Mouse (Mus musculus) ES-Bruce4 (cell line): ENCODE results near the gene Fadd.

Source experiments
- CTCF ChIP-seq: IDR thresholded peaks from one replicate; pipeline ENCODE4 v1.8.1; 2011; ENCODE audit warnings: low read depth, low read length
- EP300 ChIP-seq: IDR thresholded peaks from 2 replicates; pipeline ENCODE4 v1.6.1; 2011; ENCODE audit warnings: low read depth, low read length; ENCODE audit not compliant: insufficient read depth
- POLR2A ChIP-seq: IDR thresholded peaks from one replicate; pipeline ENCODE4 v1.8.1; 2011; ENCODE audit warnings: low read length; ENCODE audit not compliant: insufficient read depth

- TF ChIP-seq POLR2A (no peak), EP300 (no peak), CTCF (no peak)
These were observed 43.8 kb upstream of the Fadd start for GRCm38 (mm10) chr7:144626042-144626441.
